ENCODE assay signal across 34 mouse cellular contexts in the genomic region with DNA sequence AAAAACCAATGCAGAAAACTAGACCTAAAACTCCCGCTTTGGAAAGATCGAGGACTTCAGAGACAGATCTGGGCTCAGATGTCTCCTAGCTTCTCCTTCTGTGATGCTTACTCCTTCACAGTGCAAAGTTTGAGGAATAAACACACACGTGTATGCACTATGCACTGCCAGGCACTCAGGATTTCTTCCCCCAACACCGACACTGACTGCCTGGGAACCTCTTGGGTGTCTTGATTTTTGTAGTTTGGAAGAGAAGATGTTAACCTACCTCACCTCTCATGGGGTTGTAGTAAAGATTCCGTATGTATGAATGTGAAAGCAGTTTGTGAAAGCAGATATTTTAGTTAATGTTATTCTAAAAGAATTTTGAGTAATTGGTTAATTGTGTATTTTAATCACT.
"Had no signal": no experiment of that assay in that cellular context is flagged by ENCODE, and none has a peak within 500 bp of the region (broad histone marks: within the 10 kb centered on the region; RNA-seq: fewer than 3 reads in every experiment).

No protein-coding gene starts in this region.

- H3K9ac ChIP-seq: heart, embryonic 12.5 days; heart, embryonic 13.5 days; heart, embryonic 15.5 days; hindbrain, embryonic 12.5 days; hindbrain, embryonic 13.5 days; hindbrain, embryonic 14.5 days; hindbrain, embryonic 15.5 days; intestine, embryonic 15.5 days; kidney, embryonic 15.5 days had no signal

- DNase-seq: heart, postnatal 10 days; heart, postnatal 14 days; heart, postnatal 36 days; heart, postnatal 4 days; kidney, adult 11 months; kidney, adult 18-20 months; kidney, adult 2 months; kidney, adult 8-10 months; kidney, adult 9 months; kidney, postnatal 10 days; kidney, postnatal 14 days; kidney, postnatal 25 days; kidney, postnatal 36 days; kidney, postnatal 4 days; layer of hippocampus, postnatal 36 days had no signal

- H3K4me2 ChIP-seq: heart, embryonic 11.5 days; heart, embryonic 12.5 days; heart, embryonic 13.5 days; heart, embryonic 15.5 days; hindbrain, embryonic 12.5 days; hindbrain, embryonic 13.5 days; hindbrain, embryonic 14.5 days; hindbrain, embryonic 15.5 days; intestine, embryonic 15.5 days; kidney, embryonic 15.5 days had no signal

- H3K4me1 ChIP-seq: heart, embryonic 12.5 days; heart, embryonic 15.5 days; hindbrain, embryonic 10.5 days; hindbrain, embryonic 12.5 days; hindbrain, embryonic 13.5 days; hindbrain, embryonic 15.5 days; intestine, embryonic 15.5 days; kidney, embryonic 15.5 days had no signal

- ATAC-seq: hindbrain, embryonic 16.5 days; hindbrain, postnatal 0 days; inflammation-experienced regulatory T-cells, adult 6 months; intestine, embryonic 15.5 days; intestine, embryonic 16.5 days; intestine, postnatal 0 days had no signal

- H3K27me3 ChIP-seq: heart, embryonic 12.5 days; heart, embryonic 13.5 days; heart, embryonic 15.5 days; hindbrain, embryonic 12.5 days; hindbrain, embryonic 13.5 days; hindbrain, embryonic 15.5 days; intestine, embryonic 15.5 days; kidney, embryonic 15.5 days had no signal

- H3K4me3 ChIP-seq: heart, embryonic 10.5 days; heart, embryonic 12.5 days; heart, embryonic 13.5 days; heart, embryonic 15.5 days; hindbrain, embryonic 10.5 days; hindbrain, embryonic 12.5 days; hindbrain, embryonic 13.5 days; hindbrain, embryonic 15.5 days; intestine, embryonic 15.5 days; kidney, embryonic 15.5 days; left cerebral cortex, adult 2 months had no signal

- H3K9me3 ChIP-seq: heart, embryonic 10.5 days; heart, embryonic 12.5 days; heart, embryonic 13.5 days; heart, embryonic 15.5 days; hindbrain, embryonic 10.5 days; hindbrain, embryonic 12.5 days; hindbrain, embryonic 13.5 days; hindbrain, embryonic 15.5 days; intestine, embryonic 15.5 days; kidney, embryonic 15.5 days had no signal

- H3K27ac ChIP-seq: heart, embryonic 10.5 days; heart, embryonic 13.5 days; heart, embryonic 15.5 days; hindbrain, embryonic 10.5 days; hindbrain, embryonic 12.5 days; hindbrain, embryonic 13.5 days; hindbrain, embryonic 14.5 days; hindbrain, embryonic 15.5 days; hindbrain, postnatal 0 days; intestine, embryonic 15.5 days; kidney, embryonic 15.5 days; kidney, postnatal 0 days; left cerebral cortex, adult 2 months had no signal
